Mouse (Mus musculus) mammary gland, adult 2 months (tissue): Measurements from ENCODE around the gene Zfp385c. TPM values are rescaled to one million over a fixed set of nuclear protein-coding genes. Genes with fewer than 3 reads are reported as not detected.

Source experiments
- polyA plus RNA-seq: library from polyadenylated mRNA; depleted of rRNA; stranded (reverse); fragments of >200 nt; gene quantifications from 2 replicates; pipeline ENCODE4 v1.2.3, GENCODE M21; 2012; ENCODE audit warnings: low replicate concordance; rRNA removed

Gene Zfp385c
- polyA plus RNA-seq, result 1.4 and 2.1 TPM in 2 replicates

GRCm38 (mm10) chr11:100692164-100692616, at the start of gene Zfp385c:
Gene Zfp385c (minus strand): TSS chr11:100692455.

GRCm38 (mm10) chr11:100738066-100738604, 45.9 kb upstream of the Zfp385c start, which contains the start of gene Rab5c:
Gene Rab5c (minus strand): TSS chr11:100738215.

GRCm38 (mm10) chr11:100713735-100714533, 21.7 kb upstream of the Zfp385c start, which contains the start of gene Hspb9:
Gene Hspb9 (plus strand): TSS chr11:100713850.

GRCm38 (mm10) chr11:100711783-100712615, 19.7 kb upstream of the Zfp385c start, which contains the start of gene Kat2a:
Gene Kat2a (minus strand): TSS chr11:100712465.

GRCm38 (mm10) chr11:100703851-100704531, 11.7 kb upstream of the Zfp385c start, which contains the start of gene Dhx58:
Gene Dhx58 (minus strand): TSS chr11:100704271.

GRCm38 (mm10) chr11:100619982-100620381, 72.3 kb downstream of the Zfp385c start, which contains the start of gene Dnajc7:
Gene Dnajc7 (minus strand): TSS chr11:100620168.

GRCm38 (mm10) chr11:100618761-100619484, 73.3 kb downstream of the Zfp385c start, which contains the start of gene Nkiras2:
Gene Nkiras2 (plus strand): TSS chr11:100619244.

Other genes with a start within 250 kb of the Zfp385c start
- gene Klhl11, start 219.7 kb downstream of the Zfp385c start, polyA plus RNA-seq, result 3.1 and 5.7 TPM in 2 replicates
- gene Acly, start 164.5 kb downstream of the Zfp385c start, polyA plus RNA-seq, result 897 and 934 TPM in 2 replicates
- 1.0 and 2.6 TPM in 2 replicates for gene Ttc25, start 146.8 kb downstream of the Zfp385c start, polyA plus RNA-seq
- 42.6 and 64.4 TPM in 2 replicates for gene Cnp, start 117.6 kb downstream of the Zfp385c start, polyA plus RNA-seq
- 61.2 and 75.2 TPM in 2 replicates for gene Nkiras2, start 73.2 kb downstream of the Zfp385c start, polyA plus RNA-seq
- 25.5 and 53.3 TPM in 2 replicates for gene Dnajc7, start 72.3 kb downstream of the Zfp385c start, polyA plus RNA-seq
- 10.3 and 16.6 TPM in 2 replicates for gene Dhx58, start 11.8 kb upstream of the Zfp385c start, polyA plus RNA-seq
- 37.3 and 46.8 TPM in 2 replicates for gene Kat2a, start 20.0 kb upstream of the Zfp385c start, polyA plus RNA-seq
- gene Hspb9, start 21.4 kb upstream of the Zfp385c start, polyA plus RNA-seq, result not detected in 2 replicates
- gene Rab5c, start 45.8 kb upstream of the Zfp385c start, polyA plus RNA-seq, result 187 and 251 TPM in 2 replicates
- 0.72 and 1.3 TPM in 2 replicates for gene Kcnh4, start 67.5 kb upstream of the Zfp385c start, polyA plus RNA-seq
- not detected in 2 replicates for gene Hcrt, start 70.5 kb upstream of the Zfp385c start, polyA plus RNA-seq
- gene Ghdc, start 78.5 kb upstream of the Zfp385c start, polyA plus RNA-seq, result 15.5 and 16.5 TPM in 2 replicates
- gene Stat5b, start 158.3 kb upstream of the Zfp385c start, polyA plus RNA-seq, result 54.0 and 56.3 TPM in 2 replicates
- 82.3 and 109 TPM in 2 replicates for gene Stat5a, start 166.9 kb upstream of the Zfp385c start, polyA plus RNA-seq
- gene Stat3, start 247.1 kb upstream of the Zfp385c start, polyA plus RNA-seq, result 117 and 148 TPM in 2 replicates